Mouse (Mus musculus) cerebellum, adult 2 months (tissue): ENCODE measurements around the gene Tcl1b4.
"Not testable (repeated sequence)": the region's sequence is repeated elsewhere in the genome, so short reads cannot be mapped to it uniquely, and the experiment has no call there.

ENCODE experiments used
- CTCF ChIP-seq: fragments of 200-500 bp; IDR thresholded peaks from 2 replicates; pipeline ENCODE4 v1.5.1; 2011; ENCODE audit warnings: low read depth, mild to moderate bottlenecking, control low read depth, low read length, moderate library complexity, borderline replicate concordance; ENCODE audit not compliant: insufficient read depth
- POLR2A ChIP-seq: fragments of 200-500 bp; IDR thresholded peaks from 2 replicates; pipeline ENCODE4 v1.6.1; 2011; ENCODE audit warnings: low read length, control low read depth, borderline replicate concordance; ENCODE audit not compliant: insufficient read depth

DNA sequence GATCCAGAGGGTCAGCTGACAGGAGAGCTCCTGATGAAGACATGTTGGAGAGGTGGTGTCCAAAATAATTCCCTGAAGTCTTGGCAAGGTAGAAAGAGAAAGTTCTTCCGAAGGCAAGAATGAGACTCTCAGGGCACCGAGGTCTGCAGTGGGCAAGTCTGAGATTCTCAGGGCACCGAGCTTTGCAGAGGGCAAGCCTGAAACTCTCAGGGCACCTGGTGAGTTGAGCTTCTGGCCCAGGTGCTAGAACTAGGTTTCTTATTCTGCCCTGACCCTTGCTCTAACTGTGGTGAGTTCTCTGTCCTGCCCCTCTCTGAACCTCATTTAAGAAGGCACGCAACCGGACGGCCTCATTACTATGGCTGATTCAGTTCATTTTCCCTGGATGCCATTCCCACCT lies 11.0 kb upstream of the Tcl1b4 start, which contains the start of gene Tcl1b3:
- TF ChIP-seq CTCF, POLR2A: not testable (repeated sequence)
